Mouse (Mus musculus) intestine, embryonic 14.5 days (tissue): ENCODE measurements around the gene Cabcoco1. TPM values are rescaled to one million over a fixed set of nuclear protein-coding genes. Genes with fewer than 3 reads are reported as not detected.

ENCODE experiments used
- ATAC-seq: fragments of 200-750 bp; cut with Nextera tagmentation; replicated peaks from 2 replicates; pipeline ENCODE4 v1.8.0; 2017; ENCODE audit warnings: low read depth, moderate number of reproducible peaks, moderate TSS enrichment, moderate library complexity; ENCODE audit not compliant: low FRiP score, low TSS enrichment
- DNase-seq: peaks from one replicate; pipeline ENCODE4 v3.0.0-alpha.2; 2018; ENCODE audit warnings: low spot score
- H3K27ac ChIP-seq: fragments of 300-500 bp; sonication (generic); 2 replicates; pipeline ENCODE4 v1.5.1; 2014; ENCODE audit warnings: low read depth, mild to moderate bottlenecking, control low read depth
- H3K27me3 ChIP-seq: fragments of 300-500 bp; sonication (generic); replicated peaks from 2 replicates; pipeline ENCODE4 v1.6.1; 2014; ENCODE audit warnings: low read length, control low read depth; ENCODE audit not compliant: control insufficient read depth, insufficient read depth
- H3K36me3 ChIP-seq: fragments of 300-500 bp; sonication (generic); 2 replicates; pipeline ENCODE4 v1.6.1; 2014; ENCODE audit warnings: low read length, control low read depth; ENCODE audit not compliant: control insufficient read depth, insufficient read depth
- H3K4me1 ChIP-seq: fragments of 300-500 bp; sonication (generic); replicated peaks from 2 replicates; pipeline ENCODE4 v1.6.1; 2014; ENCODE audit warnings: low read length, control low read depth, mixed read lengths; ENCODE audit not compliant: control insufficient read depth, insufficient read depth
- H3K4me2 ChIP-seq: fragments of 300-500 bp; sonication (generic); 2 replicates; pipeline ENCODE4 v1.6.1; 2014; ENCODE audit warnings: low read length
- H3K4me3 ChIP-seq: fragments of 300-500 bp; sonication (generic); 2 replicates; pipeline ENCODE4 v1.5.1; 2014; ENCODE audit warnings: low read depth, low read length, control low read depth, mixed read lengths
- H3K9ac ChIP-seq: fragments of 300-500 bp; sonication (generic); 2 replicates; pipeline ENCODE4 v1.6.1; 2014; ENCODE audit warnings: mild to moderate bottlenecking, low read length
- H3K9me3 ChIP-seq: fragments of 300-500 bp; sonication (generic); 2 replicates; pipeline ENCODE4 v1.6.1; 2016; ENCODE audit warnings: low read length, control low read depth; ENCODE audit not compliant: control insufficient read depth
- WGBS: fragments of 180-500 bp; shearing (Covaris S2); extraction: QIAGEN DNeasy Blood & Tissue Kit; methylation state at CpG from one replicate; pipeline ENCODE4 v1.1.7; 2014; 5-methylcytosine and 5-hydroxymethylcytosine counted together
- polyA plus RNA-seq: library from polyadenylated mRNA; unstranded; fragments of >200 nt; fragmentation: Nextera tagmentation; extraction: Ambion mirVana; gene quantifications from 2 replicates; pipeline ENCODE4 v1.2.1, GENCODE M21; 2014

Gene Cabcoco1
- polyA plus RNA-seq, 1 experiment from 2014 or later = 7.2 TPM

DNA sequence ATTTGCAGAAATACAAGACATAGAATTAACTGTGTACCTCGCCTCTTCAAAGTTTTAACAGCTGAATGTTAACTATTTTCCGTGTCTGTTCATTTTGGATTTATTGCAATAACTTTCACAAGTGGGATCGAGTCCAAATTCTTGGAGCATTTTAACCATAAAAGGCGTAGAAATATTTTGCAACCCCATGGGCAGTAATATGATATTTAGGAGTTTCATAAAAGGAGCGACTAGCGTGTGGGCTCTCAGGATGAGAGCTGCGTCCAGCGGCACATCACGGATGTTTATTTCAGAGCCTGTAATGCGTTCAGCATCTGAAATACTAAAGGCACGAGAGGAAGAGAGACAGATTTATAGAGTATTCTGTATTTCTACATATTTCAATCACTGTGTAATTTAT lies 50.1 kb downstream of the Cabcoco1 start:
- H3K9me3 ChIP-seq = no peaks in the 10 kb centered on the region
- no peak overlapping the region for H3K4me3 ChIP-seq
- no peak overlapping the region for H3K9ac ChIP-seq
- H3K27me3 ChIP-seq = no peaks in the 10 kb centered on the region
- H3K27ac ChIP-seq = peak overlapping the region; percentile 65
- 33% methylated on average over 11 of the region's 11 CpGs for WGBS
- ATAC-seq (0 out of 2 replicates have a peak, but pooled peaks have one; percentile 62), DNase-seq (peak; percentile 49)
- no peak overlapping the region for H3K4me2 ChIP-seq
- H3K36me3 ChIP-seq = no peaks in the 10 kb centered on the region
- peaks cover 5% of the 10 kb centered on the region; the same call in 1 of the 2 replicates for H3K4me1 ChIP-seq

DNA sequence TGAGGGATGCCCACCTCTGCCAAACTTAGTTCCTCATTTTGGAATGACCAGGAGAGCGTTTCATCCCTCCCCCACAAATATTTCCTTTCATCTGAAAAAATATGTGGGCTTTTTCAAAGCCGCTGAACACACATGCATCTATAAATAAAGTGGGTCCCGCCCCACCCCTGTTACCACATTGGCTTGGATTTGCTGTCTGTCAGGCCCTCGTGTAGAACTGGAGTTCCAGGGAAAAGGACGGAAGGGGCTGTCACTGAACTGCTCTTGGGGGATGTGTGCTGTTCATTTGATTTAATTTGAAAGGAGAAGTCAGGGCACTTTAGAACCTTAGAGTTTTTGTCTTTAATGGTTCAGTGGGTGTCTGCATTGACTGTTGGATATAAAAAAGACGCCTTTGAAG lies 50.9 kb downstream of the Cabcoco1 start:
- Histone ChIP-seq H3K27me3 (no peaks in the 10 kb centered on the region), H3K4me1 (peaks cover 5% of the 10 kb centered on the region; the same call in 1 of the 2 replicates), H3K27ac (peak overlapping the region; percentile 55; the same call in 1 of the 2 replicates), H3K4me3 (no peak overlapping the region), H3K9me3 (no peaks in the 10 kb centered on the region), H3K36me3 (no peaks in the 10 kb centered on the region), H3K4me2 (0 out of 2 replicates have a peak overlapping the region, but pooled peaks have one; percentile 3), H3K9ac (no peak overlapping the region)
- 45% methylated on average over 6 of the region's 6 CpGs for WGBS
- DNase-seq (peak; percentile 50), ATAC-seq (no peak)

DNA sequence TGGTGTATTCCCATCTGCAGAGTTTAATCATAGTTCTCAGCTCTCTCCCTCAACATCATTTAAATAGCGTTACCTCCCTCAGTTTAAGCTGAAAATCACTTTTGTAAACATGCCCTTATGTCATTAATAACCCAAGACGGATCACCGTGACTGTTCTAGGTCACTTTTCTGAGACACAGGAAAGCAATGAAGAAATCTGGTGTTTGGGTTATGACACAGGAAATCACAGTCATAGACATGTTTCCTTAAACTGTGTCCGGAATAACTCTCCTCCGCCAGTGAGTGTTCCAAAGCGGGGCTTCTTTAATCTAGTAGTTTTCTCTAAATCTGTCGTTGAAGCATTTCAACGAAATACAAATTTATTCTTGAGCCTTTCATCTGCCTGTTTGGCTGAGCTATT lies 68.9 kb downstream of the Cabcoco1 start:
- H3K36me3 ChIP-seq = no peaks in the 10 kb centered on the region
- ATAC-seq (no peak), DNase-seq (no peak)
- H3K4me3 ChIP-seq = no peak overlapping the region
- WGBS = 48% methylated on average over 8 of the region's 8 CpGs
- no peak overlapping the region for H3K4me2 ChIP-seq
- no peaks in the 10 kb centered on the region for H3K9me3 ChIP-seq
- no peaks in the 10 kb centered on the region for H3K4me1 ChIP-seq
- no peaks in the 10 kb centered on the region for H3K27me3 ChIP-seq
- no peak overlapping the region for H3K27ac ChIP-seq
- H3K9ac ChIP-seq = no peak overlapping the region

DNA sequence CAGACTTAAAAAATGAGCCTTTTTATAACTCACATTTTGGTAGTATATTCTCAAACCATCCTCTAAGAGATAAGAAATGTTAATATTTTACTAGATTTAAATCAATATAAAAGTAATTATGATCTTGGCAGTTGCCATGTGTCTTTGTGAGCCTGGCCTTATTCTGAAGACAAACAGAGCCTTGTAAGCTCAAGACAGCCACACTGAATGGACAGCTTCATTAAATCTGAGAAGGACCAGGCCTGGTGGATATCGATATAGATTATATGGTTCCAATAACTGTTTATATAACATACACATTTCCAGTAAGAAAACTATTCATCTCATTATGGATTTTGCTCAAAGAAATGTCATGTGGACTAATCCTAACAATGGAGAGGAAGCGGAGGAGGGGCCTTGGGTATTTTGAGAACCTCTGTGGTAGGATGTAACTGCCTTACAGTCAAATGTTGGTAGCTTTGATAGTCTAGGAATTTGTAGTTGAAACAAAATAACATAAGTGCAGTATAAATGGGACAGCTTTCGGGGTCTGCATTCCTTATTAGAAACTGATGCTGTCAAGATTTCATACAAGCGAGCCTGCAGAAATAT lies 75.9 kb downstream of the Cabcoco1 start:
- Histone ChIP-seq H3K27me3 (no peaks in the 10 kb centered on the region), H3K4me1 (peaks cover 9% of the 10 kb centered on the region), H3K9me3 (no peaks in the 10 kb centered on the region), H3K4me2 (no peak overlapping the region), H3K9ac (no peak overlapping the region), H3K4me3 (no peak overlapping the region), H3K36me3 (no peaks in the 10 kb centered on the region), H3K27ac (0 out of 2 replicates have a peak overlapping the region, but pooled peaks have one; percentile 17)
- DNase-seq (no peak), ATAC-seq (0 out of 2 replicates have a peak, but pooled peaks have one; percentile 62)
- WGBS = 39% methylated on average over 4 of the region's 4 CpGs

DNA sequence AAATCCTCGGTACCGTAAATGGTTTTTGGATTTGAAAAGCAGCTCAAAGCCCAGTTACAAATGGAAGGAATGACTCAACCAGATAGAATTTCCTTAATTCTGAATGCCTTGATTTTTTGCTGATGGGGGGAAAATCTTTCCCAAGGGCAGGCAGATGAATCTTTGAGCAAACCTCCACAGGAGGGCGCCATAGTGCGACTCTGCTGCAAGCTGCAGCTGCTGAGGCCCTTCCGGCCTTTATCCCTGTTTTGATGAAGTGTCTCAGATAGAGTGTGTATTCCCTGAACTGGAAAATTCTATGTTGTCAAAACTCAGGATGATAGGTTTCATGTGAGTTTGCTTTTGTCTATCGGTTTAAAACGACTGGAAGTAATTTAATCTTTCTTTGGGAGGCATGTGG lies 76.8 kb downstream of the Cabcoco1 start:
- DNase-seq (peak; percentile 86), ATAC-seq (no peak)
- Histone ChIP-seq H3K9me3 (no peaks in the 10 kb centered on the region), H3K4me2 (no peak overlapping the region), H3K4me1 (peaks cover 9% of the 10 kb centered on the region), H3K27me3 (no peaks in the 10 kb centered on the region), H3K36me3 (no peaks in the 10 kb centered on the region), H3K4me3 (no peak overlapping the region), H3K27ac (no peak overlapping the region), H3K9ac (no peak overlapping the region)
- 19% methylated on average over 7 of the region's 7 CpGs for WGBS

DNA sequence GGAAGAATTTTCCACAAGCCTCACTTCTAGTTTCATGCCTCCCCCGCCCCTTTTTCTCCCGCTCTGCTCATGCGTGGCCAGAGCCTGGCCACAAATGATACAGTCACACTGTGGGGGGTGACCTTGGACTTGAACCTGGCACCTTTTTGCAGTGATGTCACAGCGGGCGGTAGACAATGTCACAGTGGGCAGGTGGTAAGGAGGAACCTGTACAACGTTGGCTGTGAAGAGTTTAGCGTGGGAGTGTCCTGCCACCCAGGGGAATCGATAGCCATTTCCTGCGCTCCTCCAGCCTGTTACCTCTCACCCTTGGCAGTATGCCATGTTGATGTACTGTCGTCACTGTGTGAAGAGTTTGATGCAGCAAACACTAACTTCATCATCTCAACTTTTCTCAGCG lies 81.9 kb downstream of the Cabcoco1 start:
- no peak for DNase-seq
- Histone ChIP-seq H3K4me1 (peaks cover 5% of the 10 kb centered on the region; the same call in 1 of the 2 replicates), H3K4me2 (no peak overlapping the region), H3K9me3 (no peaks in the 10 kb centered on the region), H3K9ac (no peak overlapping the region), H3K4me3 (no peak overlapping the region), H3K27me3 (no peaks in the 10 kb centered on the region), H3K27ac (no peak overlapping the region), H3K36me3 (no peaks in the 10 kb centered on the region)
- 70% methylated on average over 11 of the region's 11 CpGs for WGBS
- ATAC-seq = no peak

DNA sequence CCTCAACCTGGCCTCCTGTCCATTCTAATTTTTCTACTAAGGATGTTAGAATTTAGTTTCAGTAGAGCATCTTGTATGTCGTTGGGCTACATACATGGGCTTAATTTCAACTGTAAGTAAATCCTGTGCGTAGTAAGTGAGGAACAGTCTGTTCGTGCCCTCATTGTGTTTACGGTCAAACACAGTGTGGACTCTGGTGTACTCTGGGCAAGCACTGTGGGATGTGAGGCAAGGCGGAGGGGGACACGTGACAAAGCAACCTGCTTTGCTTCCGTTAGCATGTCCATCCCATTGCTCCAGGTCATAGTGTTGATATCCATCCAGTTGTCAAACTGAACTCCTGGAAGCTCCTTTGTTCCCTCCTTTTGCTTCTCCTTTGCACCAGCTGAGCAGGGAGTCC lies 84.7 kb downstream of the Cabcoco1 start:
- Histone ChIP-seq H3K4me1 (no peaks in the 10 kb centered on the region), H3K36me3 (no peaks in the 10 kb centered on the region), H3K4me2 (no peak overlapping the region), H3K27ac (no peak overlapping the region), H3K9ac (no peak overlapping the region), H3K4me3 (no peak overlapping the region), H3K9me3 (peaks cover 4% of the 10 kb centered on the region; the same call in 1 of the 2 replicates), H3K27me3 (no peaks in the 10 kb centered on the region)
- 96% methylated on average over 7 of the region's 7 CpGs for WGBS
- DNase-seq = no peak
- no peak for ATAC-seq

DNA sequence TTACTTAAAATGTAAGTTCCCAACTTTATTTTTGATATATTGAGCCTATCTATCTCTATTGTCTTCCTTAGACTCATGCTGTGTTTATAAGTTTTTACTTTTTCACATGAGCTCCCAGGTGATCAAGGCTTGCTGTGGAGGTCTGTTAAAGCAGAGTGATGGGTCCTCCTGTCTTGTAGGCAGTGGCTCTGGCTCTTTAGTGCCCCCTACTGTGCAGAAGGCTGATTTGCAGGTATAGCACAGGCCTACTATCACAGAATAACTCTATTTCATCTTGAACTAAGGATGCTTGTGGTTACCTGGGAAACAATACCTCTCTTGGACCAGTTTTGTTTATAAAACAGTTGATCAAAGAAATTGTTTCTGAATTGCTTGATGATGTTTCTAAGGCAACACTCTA lies 87.2 kb downstream of the Cabcoco1 start:
- no peaks in the 10 kb centered on the region for H3K4me1 ChIP-seq
- H3K9me3 ChIP-seq = peaks cover 4% of the 10 kb centered on the region; the same call in 1 of the 2 replicates
- no peak for DNase-seq
- H3K4me2 ChIP-seq = no peak overlapping the region
- ATAC-seq = no peak
- no peak overlapping the region for H3K4me3 ChIP-seq
- no peaks in the 10 kb centered on the region for H3K27me3 ChIP-seq
- H3K27ac ChIP-seq = no peak overlapping the region
- no peak overlapping the region for H3K9ac ChIP-seq
- H3K36me3 ChIP-seq = no peaks in the 10 kb centered on the region

DNA sequence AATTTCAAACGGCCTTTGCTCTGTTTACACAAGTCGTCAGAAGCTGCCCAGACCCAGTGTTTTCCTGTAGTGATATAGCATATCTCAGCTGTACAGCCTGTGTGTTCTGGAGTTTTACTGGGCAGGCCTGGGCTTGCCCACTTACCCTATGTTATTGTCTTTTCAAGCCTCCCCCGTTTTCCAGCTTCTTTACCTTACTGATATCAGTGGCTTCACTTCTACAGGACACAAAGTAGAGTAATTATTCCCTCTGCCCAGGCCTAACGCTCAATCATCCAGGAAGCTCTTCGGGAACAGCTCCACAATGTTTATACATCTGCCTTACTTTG lies 94.9 kb downstream of the Cabcoco1 start:
- peak; percentile 80; the same call in 1 of the 2 replicates for ATAC-seq
- no peak overlapping the region for H3K4me3 ChIP-seq
- H3K27me3 ChIP-seq = no peaks in the 10 kb centered on the region
- peak overlapping the region; percentile 88 for H3K27ac ChIP-seq
- H3K9ac ChIP-seq = no peak overlapping the region
- H3K36me3 ChIP-seq = no peaks in the 10 kb centered on the region
- H3K4me1 ChIP-seq = peaks cover 26% of the 10 kb centered on the region
- DNase-seq = peak; percentile 65
- WGBS = 7% methylated on average over 5 of the region's 5 CpGs
- no peaks in the 10 kb centered on the region for H3K9me3 ChIP-seq
- no peak overlapping the region for H3K4me2 ChIP-seq
